Mouse (Mus musculus) megakaryocyte, embryonic 14.5 days (primary cell): ENCODE measurements around the gene Stx8.

Source experiments
- FLI1 ChIP-seq: IDR thresholded peaks from 2 replicates; pipeline ENCODE4 v1.6.1; 2012; ENCODE audit warnings: low read length, inconsistent platforms, mixed read lengths
- GATA1 ChIP-seq: IDR thresholded peaks from 3 replicates; pipeline ENCODE4 v1.6.1; 2012; ENCODE audit warnings: mixed read lengths, low read length, inconsistent platforms, borderline replicate concordance

DNA sequence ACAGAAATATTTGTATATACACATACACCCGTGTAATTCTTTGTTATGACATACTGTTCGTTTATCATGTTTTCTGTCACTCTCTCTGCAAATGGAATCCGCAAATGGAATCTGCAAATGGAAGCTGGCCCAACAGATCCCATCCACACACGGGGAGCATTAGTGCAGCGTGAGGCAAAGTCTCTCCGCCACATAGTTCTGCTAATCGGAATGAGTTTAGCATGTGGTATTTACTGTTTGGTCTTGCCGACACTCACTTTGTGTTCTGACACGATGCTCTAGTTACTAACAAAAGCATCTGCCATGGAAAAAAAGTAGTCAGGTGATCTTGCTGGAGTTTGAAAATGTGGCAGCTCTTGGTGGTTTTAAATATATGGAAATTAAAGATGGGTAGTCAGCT, 123.4 kb downstream of the Stx8 start:
- TF ChIP-seq FLI1 (no peak), GATA1 (no peak)
